Mouse (Mus musculus): ENCODE results near the gene Fam110a. TPM values are rescaled to one million over a fixed set of nuclear protein-coding genes. Genes with fewer than 3 reads are reported as not detected.
"Not testable (repeated sequence)": the region's sequence is repeated elsewhere in the genome, so short reads cannot be mapped to it uniquely, and the experiment has no call there.

Fam110a gene
- polyA plus RNA-seq, 1 experiment: 14.0 TPM

DNA sequence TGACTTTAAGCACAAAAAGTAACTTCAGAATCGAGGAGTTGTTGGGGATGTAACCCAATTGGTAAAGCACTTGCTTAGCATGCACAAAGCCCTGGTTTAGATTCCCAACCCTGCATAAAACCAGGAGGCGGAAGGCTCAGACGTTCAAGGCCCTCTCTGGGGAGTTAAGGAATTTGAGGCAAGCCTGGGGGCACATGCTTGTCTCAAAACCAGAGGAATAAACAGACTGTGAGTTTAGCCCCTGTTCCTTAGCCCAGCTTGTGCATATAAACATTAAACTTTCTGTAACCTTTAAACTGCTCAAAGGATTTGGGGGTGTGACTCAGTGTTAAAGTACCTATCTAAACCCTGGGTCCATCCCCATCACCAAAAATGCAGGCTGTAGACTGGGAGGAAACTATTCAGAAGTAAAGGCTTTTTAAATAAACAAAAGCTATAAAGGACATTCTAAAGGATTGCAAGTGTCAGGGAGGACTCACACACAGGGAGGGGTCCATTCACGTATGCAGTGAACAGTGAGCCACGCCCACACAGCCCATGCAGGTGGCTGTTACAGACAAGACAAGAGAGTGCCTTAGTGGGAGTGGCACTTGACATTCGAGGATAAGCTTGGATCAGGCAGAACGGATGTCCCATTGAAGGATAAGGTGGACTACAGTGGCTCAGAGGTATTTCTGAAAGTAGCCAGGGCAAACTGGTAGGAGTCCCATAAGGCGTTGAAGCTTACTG is 17.9 kb upstream of the Fam110a start:
- H3K27ac ChIP-seq (ENCODE audit: insufficient read depth, low read depth, low read length): 0 out of 2 replicates have a peak overlapping the region, but pooled peaks have one; percentile 11
- H3K4me1 ChIP-seq (ENCODE audit: control insufficient read depth, insufficient read depth, insufficient read length, low read length): peaks cover 40% of the 10 kb centered on the region; the same call in 1 of the 2 replicates
- 53% methylated on average over 8 of the region's 8 CpGs for WGBS
- no peaks in the 10 kb centered on the region for H3K27me3 ChIP-seq (ENCODE audit: control insufficient read depth, insufficient read depth, low read length)
- TF ChIP-seq CTCF (IDR thresholded peaks at IDR 0.05; ENCODE audit: extremely low read depth, insufficient read length, insufficient replicate concordance, low read depth, low read length) (no peak), POLR2A (IDR thresholded peaks at IDR 0.05; ENCODE audit: low read depth, low read length) (no peak)
- no peaks in the 10 kb centered on the region for H3K36me3 ChIP-seq (ENCODE audit: control insufficient read depth, insufficient read depth, low read length)
- H3K4me3 ChIP-seq (ENCODE audit: low read depth, low read length): no peak overlapping the region

DNA sequence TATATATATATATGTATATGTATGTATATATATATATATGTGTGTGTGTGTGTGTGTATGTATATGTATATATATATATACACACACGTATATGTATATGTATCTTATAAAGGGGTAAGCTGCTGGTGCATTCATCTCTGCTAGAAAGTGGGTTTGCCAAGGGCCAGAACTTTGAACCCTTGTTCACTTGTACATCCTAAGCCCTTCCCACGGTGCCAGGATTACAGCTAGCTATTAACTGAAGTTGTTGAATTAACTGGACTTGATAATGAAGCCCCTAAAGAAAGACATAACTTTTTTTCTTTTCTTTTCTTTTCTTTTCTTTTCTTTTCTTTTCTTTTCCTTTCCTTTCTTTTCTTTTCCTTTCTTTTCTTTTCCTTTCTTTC is 17.2 kb upstream of the Fam110a start:
- H3K36me3 ChIP-seq (ENCODE audit: control insufficient read depth, insufficient read depth, low read length); H3K27me3 ChIP-seq (ENCODE audit: control insufficient read depth, insufficient read depth, low read length); H3K4me3 ChIP-seq (ENCODE audit: low read depth, low read length); H3K27ac ChIP-seq (ENCODE audit: insufficient read depth, low read depth, low read length): not testable (repeated sequence)
- WGBS: 22% methylated on average over 2 of the region's 2 CpGs
- peaks cover 40% of the 10 kb centered on the region; the same call in 1 of the 2 replicates for H3K4me1 ChIP-seq (ENCODE audit: control insufficient read depth, insufficient read depth, insufficient read length, low read length)

DNA sequence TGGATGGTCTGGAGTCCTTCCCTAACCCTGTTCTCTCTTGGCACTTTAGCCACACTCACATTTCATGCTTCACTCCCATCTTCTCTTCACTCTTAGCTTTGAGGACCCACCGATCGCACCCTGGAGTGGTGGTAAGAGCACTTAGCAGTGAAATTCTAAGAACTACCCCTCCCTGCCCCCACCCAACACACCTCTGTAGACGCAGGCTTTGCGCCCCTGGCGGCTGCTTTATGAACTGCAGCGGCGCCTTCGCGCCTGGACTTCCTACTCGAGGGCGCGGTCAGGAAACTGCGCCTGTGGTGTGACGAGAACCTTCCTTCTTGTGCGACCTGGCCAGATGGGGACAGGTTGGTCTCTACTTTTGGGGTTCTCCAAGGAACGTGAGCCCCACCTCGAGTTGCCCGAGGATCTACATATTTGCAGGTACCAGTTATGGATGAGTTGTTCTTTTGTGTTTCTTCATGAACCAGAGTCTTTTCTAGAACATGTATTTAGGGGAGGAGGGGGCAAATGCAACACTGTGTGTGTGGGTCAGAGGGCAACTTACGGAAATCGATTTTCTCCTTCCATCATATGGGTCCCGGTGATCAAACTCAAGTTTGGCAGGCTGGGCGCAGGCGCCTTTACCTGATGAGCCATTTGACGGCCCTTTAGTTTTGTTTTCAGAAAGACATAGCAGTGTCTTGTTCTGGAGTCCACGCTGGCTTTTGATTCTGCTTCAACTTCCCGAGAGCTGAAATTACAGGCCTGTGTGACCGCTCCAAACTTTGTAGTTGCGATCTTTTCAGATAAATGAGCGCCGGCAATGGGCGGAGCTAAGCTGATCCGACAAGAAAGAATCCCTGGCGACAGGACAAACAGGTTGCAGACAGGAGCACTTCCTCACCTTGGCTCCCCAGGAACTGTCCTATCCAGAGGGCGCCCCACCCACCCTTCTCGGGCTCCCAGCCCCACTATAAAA is 16.5 kb upstream of the Fam110a start, which contains the start of gene Slc52a3:
Gene Slc52a3 (plus strand): TSS at position 283 of the 961 bp plus-strand sequence.
- Histone ChIP-seq H3K4me1 (ENCODE audit: control insufficient read depth, insufficient read depth, insufficient read length, low read length) (peaks cover 34% of the 10 kb centered on the region; the same call in 1 of the 2 replicates), H3K4me3 (ENCODE audit: low read depth, low read length) (peak within 1 kb of the TSS; percentile 67), H3K27me3 (ENCODE audit: control insufficient read depth, insufficient read depth, low read length) (no peaks in the 10 kb centered on the region), H3K27ac (ENCODE audit: insufficient read depth, low read depth, low read length) (peak within 1 kb of the TSS; percentile 93), H3K36me3 (ENCODE audit: control insufficient read depth, insufficient read depth, low read length) (no peaks in the 10 kb centered on the region)
- WGBS: 5% methylated on average over 35 of the region's 35 CpGs
- TF ChIP-seq CTCF (IDR thresholded peaks at IDR 0.05; ENCODE audit: extremely low read depth, insufficient read length, insufficient replicate concordance, low read depth, low read length): peak; percentile 98
- no peak; the same call in 1 of the 2 replicates for TF ChIP-seq POLR2A (IDR thresholded peaks at IDR 0.05; ENCODE audit: low read depth, low read length)

DNA sequence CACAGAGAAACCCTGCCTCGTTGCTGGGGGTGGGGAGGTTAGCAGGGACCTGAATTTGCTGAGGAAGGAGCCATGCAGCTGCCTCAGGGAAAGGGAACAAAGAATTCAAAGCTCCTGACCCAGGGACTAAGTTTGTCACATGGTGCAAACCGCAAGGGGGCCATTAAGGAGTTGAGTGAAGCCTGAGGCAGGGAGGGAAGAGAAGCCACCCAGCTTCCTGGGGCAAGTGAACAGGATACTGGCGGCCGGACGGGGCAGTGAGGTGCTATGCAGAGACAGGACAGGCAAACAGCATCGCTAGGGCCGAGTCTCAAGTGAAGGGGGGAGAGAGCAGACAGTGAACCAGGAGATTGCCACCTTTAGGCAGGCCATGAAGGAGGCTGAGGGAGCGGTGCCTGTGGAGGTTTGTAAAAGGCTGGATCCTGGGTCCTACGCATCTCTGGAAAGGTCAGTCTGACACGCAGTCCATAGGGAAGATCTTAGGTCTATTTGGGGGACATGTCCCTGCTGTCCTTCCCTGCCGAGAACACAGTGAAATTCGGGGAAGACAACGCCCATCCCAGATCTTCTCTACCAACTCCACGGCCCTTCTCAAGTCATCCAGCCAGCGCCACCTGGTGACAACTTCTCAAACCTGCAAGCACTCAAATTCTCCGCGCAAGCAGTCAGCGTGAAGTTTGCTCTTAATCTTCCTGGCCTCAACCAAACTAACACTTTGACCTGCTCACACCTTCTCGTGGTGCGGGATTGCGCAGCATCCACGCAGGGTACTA is 14.5 kb upstream of the Fam110a start:
- H3K36me3 ChIP-seq (ENCODE audit: control insufficient read depth, insufficient read depth, low read length): no peaks in the 10 kb centered on the region
- no peak overlapping the region for H3K27ac ChIP-seq (ENCODE audit: insufficient read depth, low read depth, low read length)
- no peaks in the 10 kb centered on the region for H3K27me3 ChIP-seq (ENCODE audit: control insufficient read depth, insufficient read depth, low read length)
- TF ChIP-seq CTCF (IDR thresholded peaks at IDR 0.05; ENCODE audit: extremely low read depth, insufficient read length, insufficient replicate concordance, low read depth, low read length): peak; percentile 95
- TF ChIP-seq POLR2A (IDR thresholded peaks at IDR 0.05; ENCODE audit: low read depth, low read length): 0 out of 2 replicates have a peak, but pooled peaks have one; percentile 11
- 16% methylated on average over 22 of the region's 22 CpGs for WGBS
- H3K4me3 ChIP-seq (ENCODE audit: low read depth, low read length): peak overlapping the region; percentile 18
- peaks cover 23% of the 10 kb centered on the region; the same call in 1 of the 2 replicates for H3K4me1 ChIP-seq (ENCODE audit: control insufficient read depth, insufficient read depth, insufficient read length, low read length)

- Histone ChIP-seq H3K36me3 (ENCODE audit: control insufficient read depth, insufficient read depth, low read length) (no peaks in the 10 kb centered on the region), H3K4me3 (ENCODE audit: low read depth, low read length) (no peak overlapping the region), H3K27ac (ENCODE audit: insufficient read depth, low read depth, low read length) (no peak overlapping the region), H3K4me1 (ENCODE audit: control insufficient read depth, insufficient read depth, insufficient read length, low read length) (peaks cover 10% of the 10 kb centered on the region; the same call in 1 of the 2 replicates), H3K27me3 (ENCODE audit: control insufficient read depth, insufficient read depth, low read length) (no peaks in the 10 kb centered on the region)
- no peak for TF ChIP-seq POLR2A (IDR thresholded peaks at IDR 0.05; ENCODE audit: low read depth, low read length)
- TF ChIP-seq CTCF (IDR thresholded peaks at IDR 0.05; ENCODE audit: extremely low read depth, insufficient read length, insufficient replicate concordance, low read depth, low read length): no peak
- 50% methylated on average over 5 of the region's 5 CpGs for WGBS
These were observed 11.4 kb upstream of the Fam110a start for GRCm38 (mm10) chr2:151991446-151991845.

DNA sequence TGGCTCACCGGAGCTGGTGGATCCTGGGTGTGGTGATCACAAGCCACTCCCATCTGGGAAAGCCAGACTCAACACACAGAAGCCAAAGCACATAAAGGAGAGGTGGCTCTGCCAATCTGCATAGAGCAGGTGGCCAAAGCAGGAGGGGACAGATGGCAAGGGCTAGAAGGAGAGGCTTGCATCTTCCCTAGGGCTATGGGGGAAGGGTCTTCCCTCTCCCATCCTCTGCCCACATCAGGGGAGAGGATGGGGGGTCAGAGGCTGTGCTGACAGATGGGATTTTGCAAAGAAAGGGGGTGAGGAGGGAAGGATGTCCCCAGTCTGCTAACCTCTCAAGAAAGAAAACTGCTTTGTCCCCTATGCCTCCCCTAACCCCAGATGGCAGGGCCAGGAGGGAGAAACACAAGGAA is 11.0 kb upstream of the Fam110a start:
- Histone ChIP-seq H3K27ac (ENCODE audit: insufficient read depth, low read depth, low read length) (no peak overlapping the region), H3K4me1 (ENCODE audit: control insufficient read depth, insufficient read depth, insufficient read length, low read length) (peaks cover 8% of the 10 kb centered on the region; the same call in 1 of the 2 replicates), H3K36me3 (ENCODE audit: control insufficient read depth, insufficient read depth, low read length) (no peaks in the 10 kb centered on the region), H3K4me3 (ENCODE audit: low read depth, low read length) (no peak overlapping the region), H3K27me3 (ENCODE audit: control insufficient read depth, insufficient read depth, low read length) (no peaks in the 10 kb centered on the region)
- TF ChIP-seq CTCF (IDR thresholded peaks at IDR 0.05; ENCODE audit: extremely low read depth, insufficient read length, insufficient replicate concordance, low read depth, low read length) (no peak), POLR2A (IDR thresholded peaks at IDR 0.05; ENCODE audit: low read depth, low read length) (no peak)
- 10% methylated on average over 1 of the region's 1 CpGs for WGBS
